In the genomic region with DNA sequence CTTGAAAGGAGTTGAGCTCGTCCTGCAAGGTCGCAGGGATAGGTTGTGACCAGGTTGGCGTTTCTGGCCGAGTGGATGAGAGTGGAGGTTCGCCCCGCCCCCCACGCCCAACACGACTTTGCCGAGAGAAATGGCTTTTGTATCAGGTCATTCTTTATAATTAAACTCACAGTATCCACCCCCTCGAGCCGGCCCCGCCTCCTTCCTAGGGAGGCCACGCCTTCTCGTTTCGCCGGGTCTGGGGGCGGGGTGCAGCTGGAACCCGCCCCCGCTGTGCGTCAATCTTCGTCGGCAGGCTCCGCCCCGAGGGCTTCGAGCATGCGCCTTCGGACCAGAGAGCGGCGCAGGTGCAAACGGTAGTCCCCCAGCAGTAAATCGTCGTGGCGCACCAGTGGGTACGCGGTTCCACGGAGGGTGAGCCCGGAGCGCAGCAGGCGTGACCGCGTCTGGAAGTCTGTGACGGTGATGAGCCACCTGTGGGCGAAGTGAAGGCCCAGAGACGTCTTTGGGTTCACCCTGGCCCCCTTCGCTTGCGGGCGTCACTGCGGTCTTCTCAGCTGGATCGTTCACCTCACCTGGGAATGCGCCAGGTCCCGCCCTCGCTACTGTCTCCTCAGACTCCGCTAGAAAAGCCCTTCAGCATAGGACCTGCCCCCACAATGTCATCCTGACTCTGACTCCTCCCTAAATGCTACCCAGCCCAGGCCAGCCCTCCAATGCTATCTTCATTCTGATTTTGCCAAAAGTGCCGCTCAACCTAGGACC, we compare ENCODE assay signal across 8 mouse cellular contexts. TPM values are rescaled to one million over a fixed set of nuclear protein-coding genes. Genes with fewer than 3 reads are reported as not detected.
DNase-seq lines count a peak whose midpoint lies in the region; ATAC-seq lines count a peak whose summit lies in the region.

No protein-coding gene starts in this region.

- H3K4me3 ChIP-seq in hindbrain, embryonic 16.5 days (ENCODE audit: low read length) = peak overlapping the region; percentile 54

- H3K27ac ChIP-seq in hindbrain, embryonic 16.5 days (ENCODE audit: low read depth, low read length) = peak overlapping the region; percentile 91

- peak overlapping the region; percentile 83 for H3K9ac ChIP-seq in hindbrain, embryonic 16.5 days (ENCODE audit: low read depth, low read length)

- peaks cover 3% of the 10 kb centered on the region; the same call in 1 of the 2 replicates for H3K36me3 ChIP-seq in hindbrain, embryonic 16.5 days (ENCODE audit: control insufficient read depth, insufficient read depth, low read length)

- H3K9me3 ChIP-seq in hindbrain, embryonic 16.5 days (ENCODE audit: control insufficient read depth, low read length) = no peaks in the 10 kb centered on the region

- peaks cover 14% of the 10 kb centered on the region for H3K4me1 ChIP-seq in hindbrain, embryonic 16.5 days (ENCODE audit: control insufficient read depth, insufficient read depth, low read depth, low read length)

- H3K27me3 ChIP-seq in hindbrain, embryonic 16.5 days (replicated peaks; ENCODE audit: control insufficient read depth, insufficient read depth, low read length) = peaks cover 3% of the 10 kb centered on the region; the same call in 1 of the 2 replicates

- under 1% methylated on average over 45 of the region's 54 CpGs for WGBS in hindbrain, embryonic 16.5 days

- peak; percentile 89 for DNase-seq in T-cell, adult 2 months (ENCODE audit: low spot score)
- DNase-seq in cerebellum, postnatal 25 days = peak; percentile 96 to 98
- DNase-seq in gastrocnemius, adult 18-20 months (ENCODE audit: low spot score) = peak; percentile 94
- DNase-seq in left cerebral cortex, adult 18-20 months (ENCODE audit: low spot score in 2 of 2) = peak; percentile 98
- peak; percentile 93 to 94 for DNase-seq in lung, postnatal 4 days
- peak; percentile 84 for DNase-seq in retina, postnatal 7 days (ENCODE audit: low read depth, low spot score)
- DNase-seq in urinary bladder, adult 18-20 months (ENCODE audit: low spot score in 2 of 2) = peak; percentile 90 to 95

- H3K4me2 ChIP-seq in hindbrain, embryonic 16.5 days (ENCODE audit: low read length) = peak overlapping the region; percentile 95

- peak; percentile 85 for ATAC-seq in hindbrain, embryonic 16.5 days

RNA-seq across cellular contexts. Expression of gene Syt3, which starts 23.8 kb away (rescaled TPM):
- 1 to 10 TPM; 3.4 to 4.8 TPM for total RNA-seq in gastrocnemius, adult 18-20 months (2021)
- 74.8 and 75.6 TPM in 2 replicates for polyA plus RNA-seq in hindbrain, embryonic 16.5 days (2015; fragmentation: Nextera tagmentation; extraction: Ambion mirVana)
- total RNA-seq in left cerebral cortex, adult 18-20 months (2021) = 10 to 100 TPM; 56.6 to 66.2 TPM

RNA-seq across cellular contexts. Expression of gene 1700008O03Rik, which starts 25.5 kb away (rescaled TPM):
- under 1 TPM in 1 of 2 experiments, not detected in 1; 0.25 TPM for total RNA-seq in gastrocnemius, adult 18-20 months (2021)
- polyA plus RNA-seq in hindbrain, embryonic 16.5 days (2015; fragmentation: Nextera tagmentation; extraction: Ambion mirVana) = 3.6 and 3.8 TPM in 2 replicates
- 1 to 10 TPM in 1 of 2 experiments, under 1 TPM in 1; 0.98 to 2.7 TPM for total RNA-seq in left cerebral cortex, adult 18-20 months (2021)

RNA-seq across cellular contexts. Expression of gene Shank1, which starts 50.0 kb away (rescaled TPM):
- under 1 TPM; 0.25 to 0.36 TPM for total RNA-seq in gastrocnemius, adult 18-20 months (2021)
- polyA plus RNA-seq in hindbrain, embryonic 16.5 days (2015; fragmentation: Nextera tagmentation; extraction: Ambion mirVana) = 33.1 and 33.6 TPM in 2 replicates
- total RNA-seq in left cerebral cortex, adult 18-20 months (2021) = 100 to 1,000 TPM; 519 to 589 TPM

RNA-seq across cellular contexts. Expression of gene Clec11a, which starts 53.4 kb away (rescaled TPM):
- 1 to 10 TPM in 1 of 2 experiments, under 1 TPM in 1; 0.84 to 1.3 TPM for total RNA-seq in gastrocnemius, adult 18-20 months (2021)
- polyA plus RNA-seq in hindbrain, embryonic 16.5 days (2015; fragmentation: Nextera tagmentation; extraction: Ambion mirVana) = 3.5 and 3.6 TPM in 2 replicates
- total RNA-seq in left cerebral cortex, adult 18-20 months (2021) = 1 to 10 TPM; 3.4 to 3.7 TPM

Comparison
In these comparisons a context has a peak if more than half of its experiments do, and no peak if none do; other contexts are left out.
1. Peak in every context shown above with its lines: DNase-seq, ATAC-seq, H3K4me3 ChIP-seq and H3K27ac ChIP-seq.
2. RNA of gene Syt3, which starts 23.8 kb away (total RNA-seq): 56.6 to 66.2 TPM in left cerebral cortex, adult 18-20 months; 3.4 to 4.8 TPM in gastrocnemius, adult 18-20 months; every median in the first group is over 4 times any median in the second.
3. RNA of gene Shank1, which starts 50.0 kb away (total RNA-seq): 519 to 589 TPM in left cerebral cortex, adult 18-20 months; 0.25 to 0.36 TPM in gastrocnemius, adult 18-20 months; every median in the first group is over 100 times any median in the second.